Mouse (Mus musculus): Measurements from ENCODE around the gene Serpinb6b. TPM values are rescaled to one million over a fixed set of nuclear protein-coding genes. Genes with fewer than 3 reads are reported as not detected.

The Serpinb6b gene
- total RNA-seq, 2 experiments from 2014 or later: 38.5 to 49.1 TPM

DNA sequence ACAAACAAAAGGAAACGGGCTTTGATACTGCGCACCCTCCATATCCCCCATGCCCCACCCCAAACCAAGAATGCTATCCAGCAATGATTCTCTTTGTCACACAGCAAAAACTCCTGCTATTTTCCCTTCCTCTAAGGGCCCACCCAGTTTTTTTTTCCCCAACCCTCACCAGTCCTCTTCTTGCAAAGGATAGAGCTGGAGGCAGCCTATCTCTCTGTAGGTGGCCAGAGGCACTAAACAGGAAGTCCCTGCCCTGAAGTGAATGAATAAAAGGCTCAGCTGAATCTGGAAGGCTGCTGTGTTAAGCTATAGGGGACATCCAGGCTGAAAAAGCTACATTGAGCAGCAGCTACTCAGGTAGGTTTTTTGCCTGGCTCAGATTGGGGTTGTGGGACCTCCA, 62.2 kb downstream of the Serpinb6b start, which contains the start of gene Serpinb9b:
Gene Serpinb9b (plus strand): TSS at position 173 of the 400 bp plus-strand sequence.
- no peak for DNase-seq
- intact Hi-C loops (cut with DNase I): no loop called here

DNA sequence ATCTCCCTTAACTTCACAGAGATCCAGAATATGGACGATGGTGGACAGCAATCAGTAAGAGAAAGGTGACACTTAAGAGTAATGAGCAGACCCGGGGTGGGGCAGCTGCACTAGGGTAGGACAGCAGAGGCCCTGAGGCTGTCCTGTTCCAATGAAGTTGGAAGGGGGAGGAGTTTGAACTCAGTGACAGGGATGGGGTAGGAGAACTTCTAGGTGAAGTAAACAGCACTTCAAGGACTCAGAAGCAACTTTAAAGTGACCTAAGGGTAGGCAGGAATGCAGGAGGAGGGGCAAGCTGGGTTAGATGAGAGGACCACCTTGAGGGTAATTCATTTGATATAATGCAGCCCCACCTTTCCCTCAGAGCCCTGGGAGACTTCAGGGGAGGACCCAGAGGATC, 63.1 kb downstream of the Serpinb6b start:
- intact Hi-C loops (cut with DNase I): no loop called here
- no peak for DNase-seq

DNA sequence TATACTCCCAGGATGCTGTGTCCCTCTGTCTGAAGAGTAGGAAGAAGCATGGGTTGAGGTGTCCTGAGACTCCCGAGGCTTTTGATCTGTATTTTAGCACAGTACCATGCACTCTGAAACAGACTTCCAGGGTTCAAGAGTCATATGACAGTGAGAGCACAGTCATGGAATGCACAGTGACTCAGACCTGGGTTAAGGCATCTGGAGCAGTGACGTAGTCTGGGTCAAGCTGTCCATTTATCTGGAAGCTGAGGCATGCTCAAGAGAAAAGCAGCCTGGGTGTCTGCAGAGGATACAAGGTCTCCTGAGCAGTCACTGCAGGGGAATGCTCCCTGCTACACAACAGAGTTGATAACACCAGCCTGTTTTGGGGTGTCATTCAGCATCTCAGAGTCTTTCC, 63.5 kb downstream of the Serpinb6b start:
- DNase-seq: no peak
- intact Hi-C loops (cut with DNase I): no loop called here

Other genes starting within 250 kb of the Serpinb6b start
- gene Mylk4, start 181.3 kb upstream of the Serpinb6b start, total RNA-seq (2021): 100 to 1,000 TPM; 289 to 330 TPM
- gene Wrnip1, start 163.2 kb upstream of the Serpinb6b start, total RNA-seq (2021): 10 to 100 TPM; 22.5 to 27.8 TPM
- gene D930007J09Rik, start 162.4 kb upstream of the Serpinb6b start, total RNA-seq (2021): not detected
- 1 to 10 TPM; 6.5 to 7.4 TPM for gene Serpinb1a, start 114.0 kb upstream of the Serpinb6b start, total RNA-seq (2021)
- gene Serpinb1c, start 67.0 kb upstream of the Serpinb6b start, total RNA-seq (2021): 1 to 10 TPM; 2.1 to 2.6 TPM
- gene Serpinb9, start 38.0 kb downstream of the Serpinb6b start, total RNA-seq (2021): 10 to 100 TPM in 1 of 2 experiments, 1 to 10 TPM in 1; 10.0 to 10.7 TPM
- under 1 TPM; 0.16 to 0.44 TPM for gene Serpinb9b, start 62.2 kb downstream of the Serpinb6b start, total RNA-seq (2021)
- gene Serpinb1b, start 113.4 kb downstream of the Serpinb6b start, total RNA-seq (2021): not detected
- gene Serpinb9c, start 194.5 kb downstream of the Serpinb6b start, total RNA-seq (2021): not detected
- not detected for gene Serpinb9d, start 227.8 kb downstream of the Serpinb6b start, total RNA-seq (2021)

Measured in heart, postnatal 36 days (tissue).